Mouse (Mus musculus): ENCODE measurements around the gene Lhx4. TPM values are rescaled to one million over a fixed set of nuclear protein-coding genes. Genes with fewer than 3 reads are reported as not detected.

Gene Lhx4
- total and polyA plus RNA-seq, 3 experiments, result not detected

- Histone ChIP-seq H3K27me3 (ENCODE audit: control insufficient read depth in 1 of 2, insufficient read depth in 2 of 2, low read length in 2 of 2) (no peaks in the 10 kb centered on the region), H3K9ac (ENCODE audit: control insufficient read depth, low read depth, low read length, poor library complexity, severe bottlenecking) (no peak overlapping the region), H3K9me3 (replicated peaks; ENCODE audit: insufficient read depth, low read length) (no peaks in the 10 kb centered on the region), H3K4me1 (ENCODE audit: control insufficient read depth in 1 of 2, insufficient read depth in 2 of 2, low read length in 2 of 2) (no peaks in the 10 kb centered on the region), H3K79me2 (ENCODE audit: control insufficient read depth, insufficient read depth, low read length, poor library complexity) (no peaks in the 10 kb centered on the region), H3K4me3 (ENCODE audit: control insufficient read depth in 1 of 2, insufficient read depth in 1 of 2, low read depth in 2 of 2, low read length in 2 of 2) (no peak overlapping the region), H3K27ac (ENCODE audit: control insufficient read depth, low read depth, low read length) (no peak overlapping the region), H3K36me3 (ENCODE audit: control insufficient read depth in 1 of 2, insufficient read depth in 2 of 2, low read length in 2 of 2) (no peaks in the 10 kb centered on the region)
- no peak for DNase-seq (ENCODE audit: low read depth, low spot score)
- no peak for TF ChIP-seq MXI1 (IDR thresholded peaks at IDR 0.05; ENCODE audit: low read depth, low read length)
- TF ChIP-seq RAD21 (IDR thresholded peaks at IDR 0.05; ENCODE audit: low read depth, low read length), result no peak
- no peak for TF ChIP-seq POLR2A (IDR thresholded peaks at IDR 0.05; ENCODE audit: control insufficient read depth in 1 of 2, insufficient read depth in 1 of 2, low read depth in 1 of 2, low read length in 2 of 2, poor library complexity in 1 of 2)
- TF ChIP-seq ETS1 (IDR thresholded peaks at IDR 0.05; ENCODE audit: low read depth, low read length), result no peak
- no peak for TF ChIP-seq TCF12 (IDR thresholded peaks at IDR 0.05; ENCODE audit: low read depth, low read length)
- no peak for TF ChIP-seq RCOR1 (IDR thresholded peaks at IDR 0.05; ENCODE audit: low read depth, low read length)
- no peak for TF ChIP-seq GABPA (IDR thresholded peaks at IDR 0.05; ENCODE audit: low read depth, low read length)
- no peak for TF ChIP-seq ELF1 (IDR thresholded peaks at IDR 0.05; ENCODE audit: low read depth, low read length)
- no peak for TF ChIP-seq BHLHE40 (IDR thresholded peaks at IDR 0.05; ENCODE audit: borderline replicate concordance, low read depth, low read length)
- TF ChIP-seq TBP (IDR thresholded peaks at IDR 0.05; ENCODE audit: low read depth, low read length), result no peak
- no peak for TF ChIP-seq POLR2AphosphoS2 (IDR thresholded peaks at IDR 0.05; ENCODE audit: low read length)
- no peak for TF ChIP-seq ZKSCAN1 (IDR thresholded peaks at IDR 0.05; ENCODE audit: low read depth, low read length)
- no peak for TF ChIP-seq NELFE (IDR thresholded peaks at IDR 0.05; ENCODE audit: low read depth, low read length)
Measured at GRCm38 (mm10) chr1:155717301-155717700, 34.2 kb downstream of the Lhx4 start.

DNA sequence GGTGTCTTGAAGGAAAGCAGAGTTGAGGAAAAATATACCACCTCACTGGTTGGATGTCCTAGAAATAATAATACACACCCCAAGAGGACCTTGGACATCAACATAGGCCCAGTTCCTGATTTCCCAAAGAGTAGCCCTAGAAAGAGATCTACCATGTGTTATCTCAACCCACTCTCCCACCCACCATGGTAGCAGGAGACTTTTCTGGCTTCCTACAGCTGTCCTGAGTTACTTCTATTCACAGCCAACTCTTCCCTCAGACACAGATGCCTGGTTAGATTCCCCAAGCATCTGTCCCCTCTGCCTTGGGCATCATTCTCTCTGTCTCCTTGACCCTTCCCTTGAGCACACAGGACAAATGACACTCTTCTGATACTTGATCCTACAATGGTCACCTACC, 36.1 kb downstream of the Lhx4 start:
- H3K27me3 ChIP-seq (ENCODE audit: control insufficient read depth in 1 of 2, insufficient read depth in 2 of 2, low read length in 2 of 2), result no peaks in the 10 kb centered on the region

More for the DNA sequence above, 36.1 kb downstream of the Lhx4 start:
- no peak overlapping the region for H3K4me3 ChIP-seq (ENCODE audit: control insufficient read depth in 1 of 2, insufficient read depth in 1 of 2, low read depth in 2 of 2, low read length in 2 of 2)
- no peaks in the 10 kb centered on the region for H3K9me3 ChIP-seq (replicated peaks; ENCODE audit: insufficient read depth, low read length)
- H3K36me3 ChIP-seq (ENCODE audit: control insufficient read depth in 1 of 2, insufficient read depth in 2 of 2, low read length in 2 of 2), result no peaks in the 10 kb centered on the region
- no peaks in the 10 kb centered on the region for H3K79me2 ChIP-seq (ENCODE audit: control insufficient read depth, insufficient read depth, low read length, poor library complexity)
- H3K27ac ChIP-seq (ENCODE audit: control insufficient read depth, low read depth, low read length), result no peak overlapping the region
- H3K4me1 ChIP-seq (ENCODE audit: control insufficient read depth in 1 of 2, insufficient read depth in 2 of 2, low read length in 2 of 2), result no peaks in the 10 kb centered on the region
- no peak overlapping the region for H3K9ac ChIP-seq (ENCODE audit: control insufficient read depth, low read depth, low read length, poor library complexity, severe bottlenecking)
- no peak for TF ChIP-seq POLR2AphosphoS2 (IDR thresholded peaks at IDR 0.05; ENCODE audit: low read length)
- no peak for TF ChIP-seq USF1 (IDR thresholded peaks at IDR 0.05; ENCODE audit: low read depth, low read length)
- TF ChIP-seq UBTF (IDR thresholded peaks at IDR 0.05; ENCODE audit: borderline replicate concordance, insufficient read depth, low read depth, low read length), result no peak
- TF ChIP-seq POLR2AphosphoS5 (IDR thresholded peaks at IDR 0.05; ENCODE audit: borderline replicate concordance, low read depth, low read length), result no peak
- no peak for TF ChIP-seq RAD21 (IDR thresholded peaks at IDR 0.05; ENCODE audit: low read depth, low read length)
- no peak for TF ChIP-seq ZKSCAN1 (IDR thresholded peaks at IDR 0.05; ENCODE audit: low read depth, low read length)
- no peak for TF ChIP-seq JUND (IDR thresholded peaks at IDR 0.05; ENCODE audit: low read depth, low read length)
- no peak for TF ChIP-seq EP300 (IDR thresholded peaks at IDR 0.05; ENCODE audit: low read depth in 1 of 2, low read length in 2 of 2)
- no peak for TF ChIP-seq RCOR1 (IDR thresholded peaks at IDR 0.05; ENCODE audit: low read depth, low read length)
- TF ChIP-seq TCF12 (IDR thresholded peaks at IDR 0.05; ENCODE audit: low read depth, low read length), result no peak
- TF ChIP-seq ZMIZ1 (IDR thresholded peaks at IDR 0.05; ENCODE audit: low read depth, low read length), result no peak
- no peak for TF ChIP-seq MAFK (IDR thresholded peaks at IDR 0.05; ENCODE audit: borderline replicate concordance, low read depth, low read length)
- no peak for DNase-seq (ENCODE audit: low read depth, low spot score)

All from MEL (cell line).